Mouse (Mus musculus) ES-Bruce4 (cell line): ENCODE measurements around the gene Cd83.

Source experiments
- CTCF ChIP-seq: IDR thresholded peaks from one replicate; pipeline ENCODE4 v1.8.1; 2011; ENCODE audit warnings: low read depth, low read length
- EP300 ChIP-seq: IDR thresholded peaks from 2 replicates; pipeline ENCODE4 v1.6.1; 2011; ENCODE audit warnings: low read depth, low read length; ENCODE audit not compliant: insufficient read depth
- POLR2A ChIP-seq: IDR thresholded peaks from one replicate; pipeline ENCODE4 v1.8.1; 2011; ENCODE audit warnings: low read length; ENCODE audit not compliant: insufficient read depth

DNA sequence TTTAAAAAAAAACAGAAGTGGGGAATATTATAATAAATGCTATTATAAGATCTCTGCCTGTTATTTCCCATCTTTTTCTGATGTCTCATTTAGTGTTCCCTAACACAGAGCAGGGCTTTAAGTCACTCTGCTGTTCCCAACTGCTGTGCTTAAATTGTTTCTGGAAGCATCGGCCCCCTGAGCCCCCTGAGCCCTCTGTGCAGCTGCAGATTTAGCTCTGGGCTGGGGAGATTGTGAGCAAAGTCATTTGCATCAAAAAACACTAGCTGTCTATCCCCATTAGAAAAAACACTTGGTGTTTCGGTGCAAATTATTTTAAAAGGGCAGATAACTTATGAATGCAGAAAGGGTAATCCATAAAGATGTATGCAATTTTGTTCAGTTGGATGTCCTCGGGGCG is 66.5 kb downstream of the Cd83 start:
- TF ChIP-seq POLR2A (no peak), CTCF (no peak), EP300 (no peak)
